Mouse (Mus musculus): ENCODE measurements around the gene Actr6.

The Actr6 gene

GRCm38 (mm10) chr10:89732001-89732794, at the start of gene Actr6:
Gene Actr6 (minus strand): TSS chr10:89732295.
- DNase-seq (ENCODE audit: low spot score): peak; percentile 89

GRCm38 (mm10) chr10:89776029-89776428, 43.9 kb upstream of the Actr6 start:
- no peak for DNase-seq (ENCODE audit: low spot score)

- DNase-seq (ENCODE audit: low spot score): no peak
These were observed 39.8 kb upstream of the Actr6 start for GRCm38 (mm10) chr10:89771894-89772293.

- no peak for DNase-seq (ENCODE audit: low spot score)
These were observed 37.0 kb upstream of the Actr6 start for GRCm38 (mm10) chr10:89769096-89769495.

GRCm38 (mm10) chr10:89768352-89769020, 36.4 kb upstream of the Actr6 start:
- DNase-seq (ENCODE audit: low spot score): no peak

GRCm38 (mm10) chr10:89765790-89766714, 34.0 kb upstream of the Actr6 start:
- no peak for DNase-seq (ENCODE audit: low spot score)

GRCm38 (mm10) chr10:89764457-89765121, 32.5 kb upstream of the Actr6 start:
- DNase-seq (ENCODE audit: low spot score): no peak

- no peak for DNase-seq (ENCODE audit: low spot score)
These were observed 28.7 kb upstream of the Actr6 start for GRCm38 (mm10) chr10:89760772-89761171.

- DNase-seq (ENCODE audit: low spot score): no peak
These were observed 23.1 kb upstream of the Actr6 start for GRCm38 (mm10) chr10:89755231-89755630.

- DNase-seq (ENCODE audit: low spot score): no peak
These were observed 19.0 kb upstream of the Actr6 start for GRCm38 (mm10) chr10:89751069-89751468.

GRCm38 (mm10) chr10:89748619-89749018, 16.5 kb upstream of the Actr6 start:
- DNase-seq (ENCODE audit: low spot score): no peak

- no peak for DNase-seq (ENCODE audit: low spot score)
These were observed 15.8 kb upstream of the Actr6 start for GRCm38 (mm10) chr10:89747911-89748310.

GRCm38 (mm10) chr10:89747221-89747905, 15.3 kb upstream of the Actr6 start:
- no peak for DNase-seq (ENCODE audit: low spot score)

GRCm38 (mm10) chr10:89746581-89746980, 14.5 kb upstream of the Actr6 start:
- DNase-seq (ENCODE audit: low spot score): no peak

GRCm38 (mm10) chr10:89745666-89746020, 13.5 kb upstream of the Actr6 start:
- DNase-seq (ENCODE audit: low spot score): no peak

- DNase-seq (ENCODE audit: low spot score): peak; percentile 85
These were observed 13.0 kb upstream of the Actr6 start, which contains the start of gene Uhrf1bp1l for GRCm38 (mm10) chr10:89744871-89745665. Gene Uhrf1bp1l (plus strand): TSS chr10:89744991.

- no peak for DNase-seq (ENCODE audit: low spot score)
These were observed 12.2 kb upstream of the Actr6 start for GRCm38 (mm10) chr10:89744341-89744740.

GRCm38 (mm10) chr10:89743266-89743665, 11.2 kb upstream of the Actr6 start:
- DNase-seq (ENCODE audit: low spot score): no peak

GRCm38 (mm10) chr10:89740995-89741394, 8.9 kb upstream of the Actr6 start:
- no peak for DNase-seq (ENCODE audit: low spot score)

- no peak for DNase-seq (ENCODE audit: low spot score)
These were observed 7.6 kb upstream of the Actr6 start for GRCm38 (mm10) chr10:89739703-89740102.

Data from ovary, postnatal 14 days (tissue).